Mouse (Mus musculus) testis, postnatal 10 days (tissue): ENCODE results near the gene Pakap.

Experiments
- DNase-seq: peaks from one replicate; pipeline ENCODE4 v3.0.0; 2021; ENCODE audit warnings: low spot score

Pakap gene

GRCm38 (mm10) chr4:57919494-57920423 is 351.8 kb downstream of the Pakap start:
- no peak for DNase-seq

- no peak for DNase-seq
These were observed 352.5 kb downstream of the Pakap start for GRCm38 (mm10) chr4:57920522-57920921.

GRCm38 (mm10) chr4:57922171-57922570 is 354.2 kb downstream of the Pakap start:
- no peak for DNase-seq

GRCm38 (mm10) chr4:57924556-57925071 is 356.6 kb downstream of the Pakap start:
- no peak for DNase-seq

GRCm38 (mm10) chr4:57927464-57928205 is 359.7 kb downstream of the Pakap start:
- no peak for DNase-seq

GRCm38 (mm10) chr4:57930559-57931170 is 362.7 kb downstream of the Pakap start:
- DNase-seq, result no peak

GRCm38 (mm10) chr4:57934181-57934580 is 366.2 kb downstream of the Pakap start:
- DNase-seq, result no peak

- no peak for DNase-seq
These were observed 369.3 kb downstream of the Pakap start for GRCm38 (mm10) chr4:57937292-57937691.

GRCm38 (mm10) chr4:57940631-57941030 is 372.7 kb downstream of the Pakap start:
- no peak for DNase-seq

GRCm38 (mm10) chr4:57942892-57943291 is 374.9 kb downstream of the Pakap start:
- no peak for DNase-seq
